Mouse (Mus musculus): Measurements from ENCODE around the gene Ctrc. TPM values are rescaled to one million over a fixed set of nuclear protein-coding genes. Genes with fewer than 3 reads are reported as not detected.

Gene Ctrc
- polyA plus RNA-seq, 1 experiment from 2014 or later = not detected

DNA sequence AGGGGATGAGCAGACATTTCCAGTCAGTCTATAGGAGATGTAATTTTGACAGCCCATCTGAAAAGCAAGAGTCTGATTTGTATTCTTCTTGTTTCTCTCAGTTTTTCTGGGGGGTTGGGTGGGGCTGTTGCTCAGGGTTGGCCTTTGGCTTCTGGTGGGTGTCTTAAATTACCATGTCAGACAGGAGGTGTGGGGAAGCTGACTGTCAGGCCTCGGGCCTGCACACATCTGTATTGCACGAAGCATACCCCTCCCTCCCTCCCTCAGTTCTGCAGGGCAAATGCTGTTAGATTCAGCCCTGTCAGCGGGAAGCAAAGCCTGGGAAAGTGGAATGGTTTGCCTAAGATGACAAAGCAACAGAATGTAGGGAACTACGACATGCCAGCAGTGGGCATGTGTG lies 49.2 kb downstream of the Ctrc start:
- no peak overlapping the region for H3K9ac ChIP-seq (replicated peaks; ENCODE audit: low read depth, low read length)
- H3K4me1 ChIP-seq (ENCODE audit: control insufficient read depth, insufficient read depth, low read length) = peaks cover 10% of the 10 kb centered on the region; the same call in 1 of the 2 replicates
- no peak overlapping the region for H3K27ac ChIP-seq (ENCODE audit: low read depth, low read length)
- no peaks in the 10 kb centered on the region for H3K9me3 ChIP-seq (ENCODE audit: control insufficient read depth, low read length)
- no peak overlapping the region for H3K4me3 ChIP-seq (ENCODE audit: low read depth, low read length)
- ATAC-seq (ENCODE audit: low read depth) = no peak
- WGBS = 90% methylated on average over 4 of the region's 4 CpGs
- no peak overlapping the region for H3K4me2 ChIP-seq (ENCODE audit: low read depth, low read length)
- no peaks in the 10 kb centered on the region for H3K27me3 ChIP-seq (ENCODE audit: control insufficient read depth, insufficient read depth, low read length)
- H3K36me3 ChIP-seq (ENCODE audit: control insufficient read depth, insufficient read depth, low read length) = no peaks in the 10 kb centered on the region

DNA sequence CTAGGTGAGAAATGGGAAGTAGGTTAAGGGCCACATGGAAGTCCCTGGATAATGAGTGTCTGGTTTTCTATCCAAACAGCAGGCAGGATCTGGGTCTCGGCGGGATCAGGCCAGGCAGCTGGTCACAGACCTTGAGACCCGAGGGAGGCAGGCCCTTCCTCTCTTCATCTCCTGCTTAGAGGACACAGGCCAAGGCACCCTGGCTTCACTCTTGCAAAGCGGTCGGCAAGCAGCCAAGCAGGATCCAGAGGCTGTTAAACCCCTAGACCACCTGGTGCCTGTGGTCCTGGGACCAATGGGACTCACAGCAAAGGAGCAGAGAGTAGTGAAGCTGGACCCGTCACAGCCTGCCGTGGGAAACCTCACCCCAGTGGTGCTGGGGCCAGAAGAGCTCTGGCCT lies 49.8 kb downstream of the Ctrc start:
- H3K4me2 ChIP-seq (ENCODE audit: low read depth, low read length) = no peak overlapping the region
- no peaks in the 10 kb centered on the region for H3K27me3 ChIP-seq (ENCODE audit: control insufficient read depth, insufficient read depth, low read length)
- no peak overlapping the region for H3K9ac ChIP-seq (replicated peaks; ENCODE audit: low read depth, low read length)
- no peaks in the 10 kb centered on the region for H3K36me3 ChIP-seq (ENCODE audit: control insufficient read depth, insufficient read depth, low read length)
- H3K27ac ChIP-seq (ENCODE audit: low read depth, low read length) = no peak overlapping the region
- 94% methylated on average over 7 of the region's 7 CpGs for WGBS
- H3K4me1 ChIP-seq (ENCODE audit: control insufficient read depth, insufficient read depth, low read length) = peaks cover 10% of the 10 kb centered on the region; the same call in 1 of the 2 replicates
- no peaks in the 10 kb centered on the region for H3K9me3 ChIP-seq (ENCODE audit: control insufficient read depth, low read length)
- no peak for ATAC-seq (ENCODE audit: low read depth)
- no peak overlapping the region for H3K4me3 ChIP-seq (ENCODE audit: low read depth, low read length)

DNA sequence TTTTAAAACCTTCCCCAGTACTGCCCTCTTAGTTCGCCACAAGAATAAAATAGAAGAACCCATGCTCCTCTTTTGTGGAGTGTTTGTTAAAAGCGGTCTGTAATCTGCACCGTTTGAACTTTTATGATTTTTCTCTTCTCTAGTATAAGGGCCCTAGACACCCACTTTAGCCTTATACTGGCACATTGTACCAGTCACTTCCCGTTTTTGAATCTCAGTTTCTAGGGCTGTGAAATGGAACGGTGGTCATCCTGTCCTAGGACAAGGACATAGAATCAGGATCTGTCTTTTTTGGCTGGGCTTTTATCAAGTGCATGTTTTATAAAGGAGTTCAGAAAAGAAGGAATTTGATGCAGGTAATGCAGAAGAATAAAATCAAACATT lies 52.0 kb downstream of the Ctrc start:
- peak overlapping the region; percentile 84 for H3K27ac ChIP-seq (ENCODE audit: low read depth, low read length)
- H3K9me3 ChIP-seq (ENCODE audit: control insufficient read depth, low read length) = no peaks in the 10 kb centered on the region
- H3K4me2 ChIP-seq (ENCODE audit: low read depth, low read length) = peak overlapping the region; percentile 45
- H3K4me3 ChIP-seq (ENCODE audit: low read depth, low read length) = peak overlapping the region; percentile 45
- ATAC-seq (ENCODE audit: low read depth) = no peak
- peak overlapping the region; percentile 51 for H3K9ac ChIP-seq (replicated peaks; ENCODE audit: low read depth, low read length)
- no peaks in the 10 kb centered on the region for H3K27me3 ChIP-seq (ENCODE audit: control insufficient read depth, insufficient read depth, low read length)
- WGBS = 15% methylated on average over 5 of the region's 5 CpGs
- no peaks in the 10 kb centered on the region for H3K36me3 ChIP-seq (ENCODE audit: control insufficient read depth, insufficient read depth, low read length)
- H3K4me1 ChIP-seq (ENCODE audit: control insufficient read depth, insufficient read depth, low read length) = peaks cover 15% of the 10 kb centered on the region; the same call in 1 of the 2 replicates

GRCm38 (mm10) chr4:141793282-141794151 lies 52.6 kb downstream of the Ctrc start, which contains the start of gene Casp9:
Gene Casp9, plus strand, starts transcription at chr4:141793612.
- peak within 1 kb of the TSS; percentile 45 for H3K4me3 ChIP-seq (ENCODE audit: low read depth, low read length)
- WGBS = 1% methylated on average over 72 of the region's 80 CpGs
- no peaks in the 10 kb centered on the region for H3K9me3 ChIP-seq (ENCODE audit: control insufficient read depth, low read length)
- H3K27ac ChIP-seq (ENCODE audit: low read depth, low read length) = peak within 1 kb of the TSS; percentile 84
- H3K36me3 ChIP-seq (ENCODE audit: control insufficient read depth, insufficient read depth, low read length) = no peaks in the 10 kb centered on the region
- peaks cover 15% of the 10 kb centered on the region; the same call in 1 of the 2 replicates for H3K4me1 ChIP-seq (ENCODE audit: control insufficient read depth, insufficient read depth, low read length)
- ATAC-seq (ENCODE audit: low read depth) = peak; percentile 68
- H3K9ac ChIP-seq (replicated peaks; ENCODE audit: low read depth, low read length) = peak within 1 kb of the TSS; percentile 51
- no peaks in the 10 kb centered on the region for H3K27me3 ChIP-seq (ENCODE audit: control insufficient read depth, insufficient read depth, low read length)
- peak within 1 kb of the TSS; percentile 45 for H3K4me2 ChIP-seq (ENCODE audit: low read depth, low read length)

GRCm38 (mm10) chr4:141792554-141793281 lies 53.4 kb downstream of the Ctrc start:
- 9% methylated on average over 10 of the region's 10 CpGs for WGBS
- Histone ChIP-seq H3K27ac (ENCODE audit: low read depth, low read length) (peak overlapping the region; percentile 84), H3K4me1 (ENCODE audit: control insufficient read depth, insufficient read depth, low read length) (peaks cover 15% of the 10 kb centered on the region; the same call in 1 of the 2 replicates), H3K9ac (replicated peaks; ENCODE audit: low read depth, low read length) (0 out of 2 replicates have a peak overlapping the region, but pooled peaks have one; percentile 21), H3K36me3 (ENCODE audit: control insufficient read depth, insufficient read depth, low read length) (no peaks in the 10 kb centered on the region), H3K4me2 (ENCODE audit: low read depth, low read length) (peak overlapping the region; percentile 45), H3K4me3 (ENCODE audit: low read depth, low read length) (peak overlapping the region; percentile 45), H3K9me3 (ENCODE audit: control insufficient read depth, low read length) (no peaks in the 10 kb centered on the region), H3K27me3 (ENCODE audit: control insufficient read depth, insufficient read depth, low read length) (no peaks in the 10 kb centered on the region)
- no peak for ATAC-seq (ENCODE audit: low read depth)

DNA sequence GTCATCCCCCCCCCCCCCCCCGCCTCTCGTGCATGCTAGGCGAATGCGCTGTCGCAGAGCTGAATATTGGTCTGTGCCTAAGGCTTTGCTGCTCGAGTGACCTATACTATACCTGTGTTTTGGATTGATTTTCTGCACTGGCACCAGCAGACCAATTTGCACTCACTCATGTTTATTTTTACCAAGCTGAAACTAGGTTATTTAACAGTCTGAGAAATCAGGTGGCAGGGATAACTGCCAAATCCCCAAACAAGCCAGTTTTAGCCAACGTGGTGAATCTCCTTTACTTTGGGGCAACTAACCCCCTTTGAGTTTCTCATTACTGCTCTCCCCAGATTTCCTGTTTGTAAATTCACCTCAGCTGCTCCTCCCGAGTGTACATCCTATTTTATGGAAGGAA lies 54.2 kb downstream of the Ctrc start:
- H3K4me1 ChIP-seq (ENCODE audit: control insufficient read depth, insufficient read depth, low read length) = peaks cover 15% of the 10 kb centered on the region; the same call in 1 of the 2 replicates
- ATAC-seq (ENCODE audit: low read depth) = no peak
- 87% methylated on average over 8 of the region's 8 CpGs for WGBS
- H3K9me3 ChIP-seq (ENCODE audit: control insufficient read depth, low read length) = no peaks in the 10 kb centered on the region
- H3K27ac ChIP-seq (ENCODE audit: low read depth, low read length) = no peak overlapping the region
- H3K36me3 ChIP-seq (ENCODE audit: control insufficient read depth, insufficient read depth, low read length) = no peaks in the 10 kb centered on the region
- H3K4me2 ChIP-seq (ENCODE audit: low read depth, low read length) = no peak overlapping the region
- no peak overlapping the region for H3K4me3 ChIP-seq (ENCODE audit: low read depth, low read length)
- H3K27me3 ChIP-seq (ENCODE audit: control insufficient read depth, insufficient read depth, low read length) = no peaks in the 10 kb centered on the region
- no peak overlapping the region for H3K9ac ChIP-seq (replicated peaks; ENCODE audit: low read depth, low read length)

GRCm38 (mm10) chr4:141791486-141791885 lies 54.7 kb downstream of the Ctrc start:
- no peak overlapping the region for H3K27ac ChIP-seq (ENCODE audit: low read depth, low read length)
- no peak overlapping the region for H3K9ac ChIP-seq (replicated peaks; ENCODE audit: low read depth, low read length)
- no peak overlapping the region for H3K4me2 ChIP-seq (ENCODE audit: low read depth, low read length)

DNA sequence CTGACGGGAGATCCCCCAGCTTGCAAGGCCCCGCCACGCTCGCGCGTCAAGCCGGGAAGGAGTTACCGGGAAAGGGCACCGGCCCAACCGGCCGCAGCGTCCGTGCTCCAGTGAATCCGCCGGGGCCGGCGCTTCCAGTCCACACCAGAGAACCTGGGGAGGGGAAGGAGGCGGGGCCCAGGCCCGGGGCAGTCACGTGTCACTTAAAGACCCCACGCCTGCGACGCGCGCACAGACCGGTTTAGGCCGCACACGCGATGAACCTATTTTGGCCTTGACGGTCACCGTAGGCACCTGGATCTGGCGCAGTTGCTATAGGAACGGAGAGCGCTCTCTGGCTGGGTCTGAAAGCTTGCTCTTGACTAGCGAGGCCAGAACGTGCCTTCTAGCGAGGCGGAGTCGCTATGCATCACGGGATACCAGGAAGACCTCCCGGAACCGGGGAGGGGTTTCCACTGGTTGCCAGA lies 55.6 kb downstream of the Ctrc start, which contains the start of gene Dnajc16:
Gene Dnajc16, minus strand, starts transcription at position 408 of the 467 bp plus-strand sequence.
- Histone ChIP-seq H3K27me3 (ENCODE audit: control insufficient read depth, insufficient read depth, low read length) (no peaks in the 10 kb centered on the region), H3K27ac (ENCODE audit: low read depth, low read length) (peak within 1 kb of the TSS; percentile 69; the same call in 1 of the 2 replicates), H3K9ac (replicated peaks; ENCODE audit: low read depth, low read length) (peak within 1 kb of the TSS; percentile 88), H3K36me3 (ENCODE audit: control insufficient read depth, insufficient read depth, low read length) (no peaks in the 10 kb centered on the region; the same call in 1 of the 2 replicates), H3K9me3 (ENCODE audit: control insufficient read depth, low read length) (no peaks in the 10 kb centered on the region), H3K4me1 (ENCODE audit: control insufficient read depth, insufficient read depth, low read length) (peaks cover 15% of the 10 kb centered on the region; the same call in 1 of the 2 replicates), H3K4me3 (ENCODE audit: low read depth, low read length) (peak within 1 kb of the TSS; percentile 85), H3K4me2 (ENCODE audit: low read depth, low read length) (peak within 1 kb of the TSS; percentile 79)
- peak; percentile 90 for ATAC-seq (ENCODE audit: low read depth)
- WGBS = under 1% methylated on average over 42 of the region's 42 CpGs

More at GRCm38 (mm10) chr4:141791486-141791885, 54.7 kb downstream of the Ctrc start:
- no peak for ATAC-seq (ENCODE audit: low read depth)
- H3K36me3 ChIP-seq (ENCODE audit: control insufficient read depth, insufficient read depth, low read length) = no peaks in the 10 kb centered on the region
- no peak overlapping the region for H3K4me3 ChIP-seq (ENCODE audit: low read depth, low read length)
- no peaks in the 10 kb centered on the region for H3K9me3 ChIP-seq (ENCODE audit: control insufficient read depth, low read length)
- WGBS = 92% methylated on average over 7 of the region's 7 CpGs
- H3K27me3 ChIP-seq (ENCODE audit: control insufficient read depth, insufficient read depth, low read length) = no peaks in the 10 kb centered on the region
- peaks cover 15% of the 10 kb centered on the region; the same call in 1 of the 2 replicates for H3K4me1 ChIP-seq (ENCODE audit: control insufficient read depth, insufficient read depth, low read length)
